Mouse (Mus musculus) embryonic fibroblast, embryonic 13.5 days (primary cell): ENCODE results near the gene Rab40c.

Experiments
- CTCF ChIP-seq: IDR thresholded peaks from 2 replicates; pipeline ENCODE4 v1.5.1; 2011; ENCODE audit warnings: mild to moderate bottlenecking, control low read depth, low read length, moderate library complexity, borderline replicate concordance; ENCODE audit not compliant: insufficient read depth
- POLR2A ChIP-seq: IDR thresholded peaks from 2 replicates; pipeline ENCODE4 v1.6.1; 2011; ENCODE audit warnings: low read depth, mild to moderate bottlenecking, control low read depth, low read length, moderate library complexity

GRCm38 (mm10) chr17:25882306-25882705 is 37.2 kb downstream of the Rab40c start:
- no peak for TF ChIP-seq CTCF
- no peak for TF ChIP-seq POLR2A
